Mouse (Mus musculus) forebrain, embryonic 13.5 days (tissue): ENCODE results near the gene Sept9. TPM values are rescaled to one million over a fixed set of nuclear protein-coding genes. Genes with fewer than 3 reads are reported as not detected.
A peak's percentile ranks its signal among the peaks of the same experiment; 100 is the strongest.

Source experiments
- ATAC-seq: fragments of 200-750 bp; cut with Nextera tagmentation; 2 replicates; pipeline ENCODE4 v1.8.0; 2017
- H3K27ac ChIP-seq: fragments of 300-500 bp; sonication (generic); 2 replicates; pipeline ENCODE4 v1.5.1; 2015; ENCODE audit warnings: inconsistent platforms, mild to moderate bottlenecking, moderate library complexity
- H3K27me3 ChIP-seq: fragments of 300-500 bp; sonication (generic); 2 replicates; pipeline ENCODE4 v1.6.1; 2015; ENCODE audit warnings: mild to moderate bottlenecking, inconsistent platforms
- H3K36me3 ChIP-seq: fragments of 300-500 bp; sonication (generic); 2 replicates; pipeline ENCODE4 v1.6.1; 2015; ENCODE audit warnings: mild to moderate bottlenecking, inconsistent platforms; ENCODE audit not compliant: poor library complexity, severe bottlenecking
- H3K4me1 ChIP-seq: fragments of 300-500 bp; sonication (generic); 2 replicates; pipeline ENCODE4 v1.6.1; 2015; ENCODE audit warnings: inconsistent platforms
- H3K4me2 ChIP-seq: fragments of 300-500 bp; sonication (generic); 2 replicates; pipeline ENCODE4 v1.6.1; 2015; ENCODE audit warnings: inconsistent platforms, mild to moderate bottlenecking, moderate library complexity
- H3K4me3 ChIP-seq: fragments of 300-500 bp; sonication (generic); 2 replicates; pipeline ENCODE4 v1.5.1; 2015; ENCODE audit warnings: mild to moderate bottlenecking, inconsistent platforms
- H3K9ac ChIP-seq: fragments of 300-500 bp; sonication (generic); 2 replicates; pipeline ENCODE4 v1.6.1; 2015; ENCODE audit warnings: mild to moderate bottlenecking, inconsistent platforms
- H3K9me3 ChIP-seq: fragments of 300-500 bp; sonication (generic); replicated peaks from 2 replicates; pipeline ENCODE4 v1.6.1; 2016; ENCODE audit warnings: inconsistent platforms
- WGBS: fragments of 180-500 bp; shearing (Covaris S2); methylation state at CpG from one replicate; pipeline ENCODE4 v1.1.7; 2015; 5-methylcytosine and 5-hydroxymethylcytosine counted together
- polyA plus RNA-seq: library from polyadenylated mRNA; unstranded; fragments of >200 nt; fragmentation: Nextera tagmentation; extraction: Ambion mirVana; gene quantifications from 2 replicates; pipeline ENCODE4 v1.2.1, GENCODE M21; 2015

The Sept9 gene
- polyA plus RNA-seq, result 142 and 148 TPM in 2 replicates

DNA sequence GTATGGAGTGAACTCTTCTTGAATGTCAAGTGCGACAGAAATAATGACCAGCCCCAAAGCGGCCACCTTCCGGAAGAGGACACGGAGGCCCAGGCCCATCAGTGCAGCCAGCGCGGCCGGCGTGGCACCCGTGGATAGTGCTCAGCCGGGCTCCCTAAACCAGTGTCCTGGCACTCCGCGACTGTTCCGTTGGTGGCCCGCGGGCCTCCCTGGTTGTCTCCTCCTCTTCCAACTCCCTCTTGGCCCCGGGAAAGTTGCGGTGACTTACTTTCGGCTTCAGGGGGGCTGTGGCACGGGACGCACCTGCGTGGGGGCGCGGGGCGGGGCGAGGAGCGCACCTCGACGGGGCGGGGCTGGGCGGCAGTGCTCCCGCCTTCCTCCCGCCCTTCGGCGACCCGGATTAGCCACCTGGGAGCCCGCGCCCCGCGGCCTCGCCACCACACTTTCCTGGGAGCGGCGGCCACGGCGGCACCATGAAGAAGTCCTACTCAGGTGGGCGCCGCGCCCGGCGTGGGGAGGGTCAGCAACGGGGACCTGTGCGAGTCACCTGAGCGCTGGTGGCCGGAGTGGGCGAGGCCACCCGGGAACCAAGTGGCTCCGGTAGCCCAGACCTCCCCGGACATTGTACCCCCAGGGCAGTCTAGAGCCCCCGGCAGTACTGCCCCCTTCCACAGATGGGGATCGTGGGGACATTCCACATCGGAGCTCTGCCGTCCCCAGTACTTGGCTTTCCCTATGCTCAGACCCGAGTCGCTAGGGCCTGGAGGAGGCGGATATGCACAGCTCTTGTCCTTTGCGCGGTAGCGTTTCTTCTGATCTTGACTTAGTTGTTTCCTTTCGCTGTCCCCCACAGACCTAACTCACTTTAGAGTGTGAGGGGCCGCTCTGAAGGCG lies at the start of gene Sept9:
Gene Sept9 (plus strand): TSS at position 380 of the 894 bp plus-strand sequence.
- WGBS, result under 1% methylated on average over 63 of the region's 70 CpGs
- peak within 1 kb of the TSS; percentile 67 for H3K4me2 ChIP-seq
- H3K4me3 ChIP-seq, result peak within 1 kb of the TSS; percentile 40
- no peak within 1 kb of the TSS for H3K27ac ChIP-seq
- peaks cover 10% of the 10 kb centered on the region for H3K4me1 ChIP-seq
- H3K36me3 ChIP-seq, result no peaks in the 10 kb centered on the region
- H3K9me3 ChIP-seq, result no peaks in the 10 kb centered on the region
- ATAC-seq, result no peak
- H3K9ac ChIP-seq, result peak within 1 kb of the TSS; percentile 46
- peaks cover 57% of the 10 kb centered on the region for H3K27me3 ChIP-seq

DNA sequence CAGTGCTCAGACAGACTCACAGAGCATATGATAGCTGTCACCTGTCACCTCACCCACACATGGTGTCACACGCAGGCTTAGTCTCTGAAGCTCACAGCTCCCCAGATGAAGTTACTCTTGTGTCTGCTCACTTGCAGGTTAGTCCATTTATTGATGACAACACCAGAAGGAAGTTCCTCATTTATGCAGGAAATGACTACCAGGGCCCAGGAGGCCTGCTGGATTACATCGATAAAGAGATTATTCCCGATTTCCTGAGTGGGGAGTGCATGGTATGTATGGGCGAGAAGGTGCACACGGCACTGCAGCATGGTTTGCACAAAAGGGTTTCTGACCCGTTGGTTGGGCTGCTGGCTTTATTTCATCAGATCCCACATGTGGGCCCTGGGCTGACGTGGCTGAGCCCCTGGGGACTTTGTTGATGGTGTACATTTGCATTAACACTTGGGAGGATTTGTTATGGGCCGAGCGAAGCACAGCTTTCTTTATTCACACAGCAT lies 48.9 kb upstream of the Sept9 start:
- H3K36me3 ChIP-seq, result peaks cover 93% of the 10 kb centered on the region
- H3K4me1 ChIP-seq, result 0 out of 2 replicates have a peak, but pooled peaks cover 2% of the 10 kb centered on the region
- no peak for ATAC-seq

DNA sequence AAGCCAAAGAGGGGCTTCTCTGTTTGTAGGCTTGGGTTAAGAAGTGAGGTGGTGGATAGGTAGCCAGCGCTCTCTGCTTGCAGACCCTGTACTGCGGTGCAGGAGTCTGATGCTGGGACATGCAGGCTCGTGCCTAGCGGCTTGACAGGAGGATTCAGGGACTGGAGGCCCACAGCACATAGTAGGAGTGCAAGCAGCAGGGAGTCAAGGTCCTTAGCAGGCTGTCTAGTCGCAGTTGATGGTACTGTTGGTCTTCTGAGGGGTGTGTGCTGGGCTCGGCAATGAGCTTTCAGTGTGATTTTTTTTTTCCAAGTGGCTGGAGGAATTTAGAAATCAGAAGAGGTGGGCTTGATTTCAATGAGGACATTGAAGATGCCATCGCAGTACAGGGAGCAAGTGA lies 48.0 kb upstream of the Sept9 start:
- Histone ChIP-seq H3K36me3 (peaks cover 93% of the 10 kb centered on the region), H3K27me3 (no peaks in the 10 kb centered on the region), H3K27ac (no peak overlapping the region), H3K4me3 (no peak overlapping the region), H3K4me2 (no peak overlapping the region), H3K4me1 (peaks cover 9% of the 10 kb centered on the region), H3K9ac (no peak overlapping the region), H3K9me3 (no peaks in the 10 kb centered on the region)
- 93% methylated on average over 7 of the region's 7 CpGs for WGBS
- no peak for ATAC-seq

More for the DNA sequence above, 48.9 kb upstream of the Sept9 start:
- H3K4me3 ChIP-seq, result no peak overlapping the region
- no peak overlapping the region for H3K9ac ChIP-seq
- H3K27me3 ChIP-seq, result no peaks in the 10 kb centered on the region
- no peak overlapping the region for H3K27ac ChIP-seq
- WGBS, result 87% methylated on average over 9 of the region's 9 CpGs
- no peak overlapping the region for H3K4me2 ChIP-seq
- H3K9me3 ChIP-seq, result no peaks in the 10 kb centered on the region

DNA sequence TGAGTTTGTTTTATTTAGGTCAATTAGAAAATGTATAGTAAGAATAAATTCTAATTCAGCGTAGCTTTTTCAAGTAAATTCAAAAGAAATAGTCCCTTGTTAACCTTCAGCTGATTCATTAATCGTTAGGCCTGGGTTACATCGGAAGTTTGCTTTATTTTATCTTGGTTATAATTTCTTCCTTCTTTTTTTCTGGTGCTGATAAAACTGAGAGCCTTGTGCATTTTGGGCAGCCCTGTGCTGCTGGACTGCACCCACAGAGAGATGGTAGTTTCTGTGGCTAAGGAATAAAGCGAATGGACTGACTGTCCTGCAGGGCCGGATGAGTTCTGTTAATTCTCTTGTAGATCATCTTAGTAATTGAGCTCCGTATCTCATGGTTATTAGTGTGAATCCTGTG lies 46.9 kb upstream of the Sept9 start:
- no peak for ATAC-seq
- peaks cover 6% of the 10 kb centered on the region for H3K4me1 ChIP-seq
- H3K9me3 ChIP-seq, result no peaks in the 10 kb centered on the region
- WGBS, result 85% methylated on average over 6 of the region's 6 CpGs
- H3K4me2 ChIP-seq, result no peak overlapping the region
- H3K27me3 ChIP-seq, result no peaks in the 10 kb centered on the region
- H3K36me3 ChIP-seq, result peaks cover 92% of the 10 kb centered on the region
- H3K27ac ChIP-seq, result no peak overlapping the region
- no peak overlapping the region for H3K4me3 ChIP-seq
- H3K9ac ChIP-seq, result no peak overlapping the region

DNA sequence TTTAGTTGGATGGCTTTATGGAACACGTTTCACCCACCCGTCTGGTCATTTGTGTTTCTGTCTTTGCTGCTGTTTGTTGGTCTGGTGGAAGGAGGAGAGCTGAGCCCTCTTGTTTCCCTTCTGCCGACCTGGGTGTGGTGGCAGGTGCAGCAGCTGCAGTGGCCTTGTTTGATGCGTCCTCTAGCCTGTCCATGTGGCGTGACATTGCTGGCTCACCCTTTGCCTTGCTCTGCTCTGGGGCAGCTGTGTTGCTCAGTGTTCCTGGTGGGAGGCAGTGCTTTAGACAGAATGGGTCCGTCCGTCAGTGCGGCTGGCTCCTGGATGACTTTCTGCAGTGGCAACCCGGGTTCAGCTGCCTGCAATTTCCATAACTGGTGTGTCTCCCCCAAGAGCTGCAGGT lies 45.9 kb upstream of the Sept9 start:
- no peak for ATAC-seq
- Histone ChIP-seq H3K4me1 (peaks cover 15% of the 10 kb centered on the region), H3K4me2 (no peak overlapping the region), H3K27me3 (no peaks in the 10 kb centered on the region), H3K9me3 (no peaks in the 10 kb centered on the region), H3K4me3 (no peak overlapping the region), H3K27ac (no peak overlapping the region), H3K36me3 (peaks cover 92% of the 10 kb centered on the region), H3K9ac (no peak overlapping the region)
- 78% methylated on average over 9 of the region's 9 CpGs for WGBS

DNA sequence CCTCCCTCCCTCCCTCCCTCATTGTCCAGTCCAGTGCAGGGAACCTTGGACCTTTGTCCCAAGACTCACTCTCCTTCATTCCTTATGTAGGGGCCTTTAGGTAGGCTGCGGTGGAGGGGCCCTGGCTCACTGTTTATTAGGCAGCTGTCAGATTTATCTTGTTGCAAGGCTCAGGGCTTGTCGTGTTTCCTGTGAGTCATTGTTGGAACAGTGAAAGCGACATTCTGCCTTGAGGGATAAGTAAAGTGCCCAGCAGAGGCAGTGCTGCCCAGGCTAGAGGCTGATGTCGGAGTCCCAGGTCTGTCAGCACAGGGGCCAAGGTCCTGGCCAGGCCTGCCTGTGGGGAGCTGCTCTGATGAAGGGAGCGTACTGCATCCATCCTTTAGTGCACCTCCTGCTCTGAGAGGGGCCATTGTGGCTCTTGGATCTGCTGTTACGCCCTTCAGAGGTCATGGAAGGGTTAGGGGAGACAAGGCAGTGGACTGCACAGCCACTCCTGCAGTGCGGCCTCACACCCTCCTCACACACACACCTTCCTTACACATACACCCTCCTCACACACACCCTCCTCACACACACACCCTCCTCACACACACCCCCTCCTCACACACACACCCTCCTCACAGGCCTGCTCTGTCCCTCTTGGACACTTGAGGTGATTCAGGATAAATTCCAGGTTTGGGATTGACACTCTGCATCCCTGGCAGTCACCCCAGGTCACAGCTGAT lies 45.2 kb upstream of the Sept9 start:
- Histone ChIP-seq H3K9me3 (no peaks in the 10 kb centered on the region), H3K4me2 (no peak overlapping the region), H3K36me3 (peaks cover 91% of the 10 kb centered on the region), H3K9ac (no peak overlapping the region), H3K27me3 (no peaks in the 10 kb centered on the region), H3K4me3 (no peak overlapping the region), H3K4me1 (peaks cover 18% of the 10 kb centered on the region), H3K27ac (no peak overlapping the region)
- WGBS, result 58% methylated on average over 7 of the region's 7 CpGs
- ATAC-seq, result no peak

DNA sequence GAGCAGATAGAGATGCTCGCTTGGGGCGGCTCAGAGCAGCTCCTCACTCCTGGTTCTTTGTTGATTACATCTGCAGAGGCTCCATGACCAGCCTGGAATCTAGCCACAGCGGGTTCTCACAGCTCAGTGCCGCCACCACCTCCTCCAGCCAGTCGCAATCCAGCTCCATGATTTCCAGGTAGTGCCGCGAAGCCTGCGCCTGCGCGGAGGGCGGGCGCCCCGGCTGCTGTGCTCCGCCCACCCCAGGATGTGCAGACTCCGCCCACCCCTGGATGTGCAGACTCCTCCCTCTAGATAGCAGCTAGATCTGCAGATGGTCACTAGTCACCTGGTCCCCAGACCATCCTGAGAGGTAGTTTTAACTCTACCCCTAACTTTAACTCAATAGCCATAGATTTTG lies 42.7 kb upstream of the Sept9 start:
- 6% methylated on average over 15 of the region's 15 CpGs for WGBS

DNA sequence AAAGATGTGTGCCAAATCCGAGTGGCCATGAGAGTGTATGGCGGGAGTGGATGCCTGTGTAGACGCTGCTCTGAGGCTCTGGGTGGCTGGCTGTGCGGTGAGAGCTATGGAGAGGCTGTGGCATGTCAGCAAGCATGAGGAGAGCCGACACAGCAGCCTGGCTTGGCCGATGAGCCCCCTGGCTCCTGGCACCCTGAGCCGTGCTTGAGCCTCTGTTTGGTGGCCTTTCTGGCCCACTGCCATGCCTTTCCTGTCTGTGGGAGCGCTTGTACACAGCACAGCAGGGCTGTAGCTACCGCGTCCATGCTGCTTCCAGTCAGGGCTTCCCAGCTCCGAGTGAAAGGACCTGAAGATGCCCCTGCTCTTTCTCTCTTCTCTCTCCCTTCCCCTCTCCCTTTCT lies 41.1 kb upstream of the Sept9 start:
- H3K4me1 ChIP-seq, result peaks cover 26% of the 10 kb centered on the region
- H3K27ac ChIP-seq, result peak overlapping the region; percentile 27; the same call in 1 of the 2 replicates
- no peak overlapping the region for H3K4me3 ChIP-seq
- H3K27me3 ChIP-seq, result no peaks in the 10 kb centered on the region
- H3K9ac ChIP-seq, result peak overlapping the region; percentile 12; the same call in 1 of the 2 replicates
- H3K9me3 ChIP-seq, result no peaks in the 10 kb centered on the region
- H3K4me2 ChIP-seq, result no peak overlapping the region
- 68% methylated on average over 10 of the region's 11 CpGs for WGBS
- H3K36me3 ChIP-seq, result peaks cover 61% of the 10 kb centered on the region
- ATAC-seq, result no peak

More for the DNA sequence above, 42.7 kb upstream of the Sept9 start:
- Histone ChIP-seq H3K9me3 (no peaks in the 10 kb centered on the region), H3K4me2 (no peak overlapping the region), H3K27ac (no peak overlapping the region), H3K4me1 (peaks cover 26% of the 10 kb centered on the region), H3K9ac (no peak overlapping the region), H3K4me3 (no peak overlapping the region), H3K36me3 (peaks cover 74% of the 10 kb centered on the region), H3K27me3 (no peaks in the 10 kb centered on the region)
- ATAC-seq, result peak; percentile 60

DNA sequence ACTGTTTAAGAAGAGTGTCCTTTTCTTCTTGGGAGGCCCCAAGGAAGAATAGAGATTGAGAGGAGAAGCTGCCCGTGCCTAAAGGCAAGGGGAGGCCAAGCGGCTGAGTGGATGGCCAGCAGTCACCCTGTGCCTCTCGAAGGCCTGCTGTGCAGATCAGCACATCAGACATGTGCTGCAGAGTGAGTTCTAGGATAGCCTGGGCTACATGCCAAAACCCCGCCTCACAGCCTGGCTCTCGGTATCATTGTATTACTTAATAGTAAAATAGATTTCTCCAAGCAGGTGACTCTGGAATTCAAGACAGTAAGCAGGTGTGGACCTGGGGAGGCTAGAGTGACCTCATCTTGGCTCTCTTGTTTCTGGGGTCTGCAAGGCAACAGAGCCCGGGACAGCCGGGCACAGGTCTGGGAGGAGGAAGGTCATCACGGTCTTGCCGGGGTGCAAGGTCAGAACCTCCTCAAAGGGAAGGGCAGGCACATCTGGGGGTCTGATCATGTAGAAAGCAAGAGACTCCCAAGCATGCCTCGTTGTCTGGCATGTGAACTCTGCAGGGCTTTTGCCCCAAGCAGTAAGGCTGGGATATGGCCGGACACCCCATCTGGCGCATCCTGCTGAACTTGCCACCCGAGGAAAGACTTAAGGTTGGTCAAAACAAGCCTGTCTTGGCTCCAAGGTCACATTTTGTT lies 40.1 kb upstream of the Sept9 start:
- ATAC-seq, result no peak

DNA sequence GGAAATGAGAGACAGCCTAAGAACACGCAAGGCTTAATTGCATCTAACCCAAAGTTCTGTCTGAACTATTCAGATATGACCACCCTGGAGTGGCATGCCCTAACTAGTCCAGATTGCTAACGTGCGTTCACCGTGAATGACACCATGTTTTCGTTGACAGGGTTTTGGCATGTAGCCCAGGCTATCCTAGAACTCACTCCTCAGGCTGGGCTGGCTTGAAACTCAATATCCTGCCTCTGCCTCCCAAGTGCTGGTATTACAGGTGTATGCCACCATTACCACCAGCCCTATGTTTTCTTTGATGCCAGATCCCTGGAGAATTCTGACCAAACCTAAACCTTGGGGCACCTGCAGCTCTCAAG lies 39.5 kb upstream of the Sept9 start:
- Histone ChIP-seq H3K9ac (no peak overlapping the region), H3K9me3 (no peaks in the 10 kb centered on the region), H3K4me1 (peaks cover 26% of the 10 kb centered on the region), H3K4me2 (no peak overlapping the region), H3K4me3 (no peak overlapping the region), H3K36me3 (peaks cover 48% of the 10 kb centered on the region), H3K27ac (no peak overlapping the region), H3K27me3 (no peaks in the 10 kb centered on the region)
- 67% methylated on average over 5 of the region's 5 CpGs for WGBS
- no peak for ATAC-seq

More for the DNA sequence above, 40.1 kb upstream of the Sept9 start:
- H3K4me1 ChIP-seq, result peaks cover 26% of the 10 kb centered on the region
- 88% methylated on average over 13 of the region's 13 CpGs for WGBS
- H3K9ac ChIP-seq, result no peak overlapping the region
- no peak overlapping the region for H3K4me3 ChIP-seq
- no peaks in the 10 kb centered on the region for H3K27me3 ChIP-seq
- H3K9me3 ChIP-seq, result no peaks in the 10 kb centered on the region
- peaks cover 53% of the 10 kb centered on the region for H3K36me3 ChIP-seq
- no peak overlapping the region for H3K4me2 ChIP-seq
- no peak overlapping the region for H3K27ac ChIP-seq

DNA sequence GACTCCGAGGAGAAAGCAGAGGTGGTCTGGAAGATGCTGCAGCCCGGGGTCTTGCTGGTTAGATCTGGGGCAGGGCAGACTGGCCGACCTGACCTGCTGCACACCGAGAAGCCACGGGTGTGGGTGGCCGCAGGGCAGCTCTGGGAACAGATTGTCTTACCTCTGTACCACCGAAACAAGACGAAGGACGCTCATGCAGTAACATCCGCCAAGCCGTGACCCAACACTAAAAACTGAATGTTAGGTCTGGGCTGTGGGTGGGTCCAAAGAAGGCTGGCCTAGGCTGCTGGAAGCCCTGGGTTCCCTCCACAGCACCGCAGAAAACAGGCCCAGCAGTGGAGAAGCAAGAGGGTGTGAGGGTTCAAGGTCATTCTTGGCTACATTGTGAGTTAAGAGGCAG lies 38.7 kb upstream of the Sept9 start:
- Histone ChIP-seq H3K36me3 (peaks cover 39% of the 10 kb centered on the region), H3K4me2 (no peak overlapping the region), H3K9me3 (no peaks in the 10 kb centered on the region), H3K4me1 (peaks cover 26% of the 10 kb centered on the region), H3K9ac (no peak overlapping the region), H3K27ac (no peak overlapping the region), H3K27me3 (no peaks in the 10 kb centered on the region), H3K4me3 (no peak overlapping the region)
- no peak for ATAC-seq
- WGBS, result 96% methylated on average over 12 of the region's 12 CpGs

DNA sequence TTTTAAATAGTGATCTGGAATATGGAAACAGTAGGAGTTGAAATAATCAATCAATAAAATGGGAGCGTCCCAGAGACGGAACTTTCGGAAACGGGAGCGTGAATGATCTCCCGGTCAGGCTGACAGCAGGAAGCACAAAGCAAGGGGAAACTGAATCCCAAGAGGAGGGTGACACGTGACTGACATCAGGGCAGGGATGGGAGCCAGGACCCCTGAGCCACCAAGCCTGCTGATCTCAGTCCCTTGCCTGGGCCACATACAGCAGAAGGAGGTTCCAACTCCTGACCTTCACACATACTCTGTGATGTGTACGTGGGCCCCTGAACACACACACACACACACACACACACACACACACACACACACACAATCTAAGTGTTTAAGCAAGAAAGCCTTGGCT lies 37.9 kb upstream of the Sept9 start:
- H3K27ac ChIP-seq, result no peak overlapping the region
- ATAC-seq, result no peak
- H3K9me3 ChIP-seq, result no peaks in the 10 kb centered on the region
- peaks cover 33% of the 10 kb centered on the region for H3K36me3 ChIP-seq
- H3K9ac ChIP-seq, result no peak overlapping the region
- H3K4me1 ChIP-seq, result peaks cover 20% of the 10 kb centered on the region; the same call in 1 of the 2 replicates
- no peaks in the 10 kb centered on the region for H3K27me3 ChIP-seq
- H3K4me2 ChIP-seq, result no peak overlapping the region
- WGBS, result 80% methylated on average over 8 of the region's 8 CpGs
- no peak overlapping the region for H3K4me3 ChIP-seq
